Mouse (Mus musculus): ENCODE measurements around the gene Smok3b.

GRCm38 (mm10) chr5:138016530-138016929 lies 4.7 kb upstream of the Smok3b start:
- TF ChIP-seq CTCF (conservative IDR thresholded peaks at IDR 0.05; ENCODE audit: low read length) = no peak
- TF ChIP-seq POU5F1 (IDR thresholded peaks at IDR 0.05; ENCODE audit: borderline replicate concordance, low read length) = no peak
